Mouse (Mus musculus): Measurements from ENCODE around the gene Tcl1.
"Not testable (repeated sequence)": the region's sequence is repeated elsewhere in the genome, so short reads cannot be mapped to it uniquely, and the experiment has no call there.

Tcl1 gene

DNA sequence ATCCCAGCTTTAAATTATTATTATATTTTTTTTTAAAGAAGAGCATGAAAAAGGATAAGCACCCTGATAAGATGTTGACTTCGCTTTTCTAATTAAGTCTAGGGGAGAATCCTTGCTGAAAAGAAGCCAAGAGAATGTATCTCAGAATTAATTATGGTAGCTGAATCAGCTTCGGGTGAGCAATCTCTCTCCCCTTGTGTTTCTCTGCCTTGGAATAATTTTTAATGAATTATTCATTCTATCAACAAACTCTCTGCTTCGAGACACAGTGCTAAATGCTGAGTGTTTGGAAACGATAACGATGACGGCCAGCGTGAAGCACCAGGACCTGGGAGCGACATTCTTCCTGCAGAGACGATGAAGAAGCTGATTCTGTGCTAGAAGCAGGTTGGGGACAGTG, 16.5 kb upstream of the Tcl1 start:
- H3K4me3 ChIP-seq (replicated peaks; ENCODE audit: low read length): no peak overlapping the region
- TF ChIP-seq NANOG (IDR thresholded peaks at IDR 0.05; ENCODE audit: borderline replicate concordance, low read length): no peak
- no peak for TF ChIP-seq POU5F1 (IDR thresholded peaks at IDR 0.05; ENCODE audit: borderline replicate concordance, low read length)
- no peak for TF ChIP-seq CTCF (conservative IDR thresholded peaks at IDR 0.05; ENCODE audit: low read length)
- no peaks in the 10 kb centered on the region for H3K27me3 ChIP-seq (ENCODE audit: insufficient read depth, low read length)
- H3K36me3 ChIP-seq (ENCODE audit: insufficient read depth, low read length): no peaks in the 10 kb centered on the region
- peaks cover 14% of the 10 kb centered on the region; the same call in 1 of the 2 replicates for H3K4me1 ChIP-seq (replicated peaks; ENCODE audit: low read depth, low read length)
- peaks cover 5% of the 10 kb centered on the region for H3K9me3 ChIP-seq (ENCODE audit: low read length)

DNA sequence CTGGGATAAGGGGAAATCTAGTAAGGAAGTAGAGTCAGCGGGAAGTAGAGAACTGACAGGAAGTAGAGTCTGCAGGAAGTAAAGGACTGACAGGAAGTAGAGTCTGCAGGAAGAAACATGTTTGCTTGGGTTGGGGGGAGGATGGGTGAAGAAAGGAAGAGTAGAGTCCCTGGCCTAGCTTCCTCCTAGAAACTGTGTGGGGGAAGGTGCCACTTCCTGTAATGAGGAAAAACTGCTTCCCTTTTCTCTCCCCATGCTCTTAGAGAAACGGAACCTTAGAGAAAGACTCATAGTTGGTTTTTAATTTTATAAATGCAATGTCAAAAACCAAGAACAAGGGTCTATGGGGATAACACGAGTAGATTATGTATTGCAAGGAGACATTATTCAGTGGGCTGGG, 12.5 kb upstream of the Tcl1 start:
- Histone ChIP-seq H3K36me3 (ENCODE audit: insufficient read depth, low read length) (no peaks in the 10 kb centered on the region), H3K27me3 (ENCODE audit: insufficient read depth, low read length) (no peaks in the 10 kb centered on the region), H3K4me3 (replicated peaks; ENCODE audit: low read length) (no peak overlapping the region), H3K4me1 (replicated peaks; ENCODE audit: low read depth, low read length) (peaks cover 17% of the 10 kb centered on the region; the same call in 1 of the 2 replicates), H3K9me3 (ENCODE audit: low read length) (peaks cover 14% of the 10 kb centered on the region)
- no peak for TF ChIP-seq CTCF (conservative IDR thresholded peaks at IDR 0.05; ENCODE audit: low read length)
- TF ChIP-seq POU5F1 (IDR thresholded peaks at IDR 0.05; ENCODE audit: borderline replicate concordance, low read length): no peak
- no peak for TF ChIP-seq NANOG (IDR thresholded peaks at IDR 0.05; ENCODE audit: borderline replicate concordance, low read length)

DNA sequence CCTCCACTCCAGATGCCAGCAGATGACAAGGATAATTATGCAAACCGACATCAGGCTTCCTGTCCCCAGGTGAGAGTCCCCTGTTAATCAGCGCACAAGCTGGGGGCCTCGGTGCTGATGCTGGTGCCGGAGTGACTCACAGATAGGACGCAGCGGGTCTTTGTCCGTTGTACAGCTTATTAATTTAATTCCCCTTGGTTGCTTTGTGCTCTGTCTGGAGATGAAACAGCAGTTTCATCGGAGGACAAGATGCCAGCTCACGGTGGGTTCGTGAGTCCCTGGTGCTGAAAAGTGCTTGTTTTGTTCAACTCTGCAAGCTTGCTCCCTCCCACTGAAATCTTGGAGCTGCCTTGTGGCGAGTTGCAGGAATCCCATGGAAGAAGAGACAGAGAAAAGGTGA, 11.8 kb upstream of the Tcl1 start:
- TF ChIP-seq POU5F1 (IDR thresholded peaks at IDR 0.05; ENCODE audit: borderline replicate concordance, low read length): no peak
- TF ChIP-seq CTCF (conservative IDR thresholded peaks at IDR 0.05; ENCODE audit: low read length): no peak
- no peak for TF ChIP-seq NANOG (IDR thresholded peaks at IDR 0.05; ENCODE audit: borderline replicate concordance, low read length)
- Histone ChIP-seq H3K27me3 (ENCODE audit: insufficient read depth, low read length) (no peaks in the 10 kb centered on the region), H3K9me3 (ENCODE audit: low read length) (peaks cover 11% of the 10 kb centered on the region), H3K36me3 (ENCODE audit: insufficient read depth, low read length) (no peaks in the 10 kb centered on the region), H3K4me3 (replicated peaks; ENCODE audit: low read length) (no peak overlapping the region), H3K4me1 (replicated peaks; ENCODE audit: low read depth, low read length) (peaks cover 17% of the 10 kb centered on the region; the same call in 1 of the 2 replicates)

DNA sequence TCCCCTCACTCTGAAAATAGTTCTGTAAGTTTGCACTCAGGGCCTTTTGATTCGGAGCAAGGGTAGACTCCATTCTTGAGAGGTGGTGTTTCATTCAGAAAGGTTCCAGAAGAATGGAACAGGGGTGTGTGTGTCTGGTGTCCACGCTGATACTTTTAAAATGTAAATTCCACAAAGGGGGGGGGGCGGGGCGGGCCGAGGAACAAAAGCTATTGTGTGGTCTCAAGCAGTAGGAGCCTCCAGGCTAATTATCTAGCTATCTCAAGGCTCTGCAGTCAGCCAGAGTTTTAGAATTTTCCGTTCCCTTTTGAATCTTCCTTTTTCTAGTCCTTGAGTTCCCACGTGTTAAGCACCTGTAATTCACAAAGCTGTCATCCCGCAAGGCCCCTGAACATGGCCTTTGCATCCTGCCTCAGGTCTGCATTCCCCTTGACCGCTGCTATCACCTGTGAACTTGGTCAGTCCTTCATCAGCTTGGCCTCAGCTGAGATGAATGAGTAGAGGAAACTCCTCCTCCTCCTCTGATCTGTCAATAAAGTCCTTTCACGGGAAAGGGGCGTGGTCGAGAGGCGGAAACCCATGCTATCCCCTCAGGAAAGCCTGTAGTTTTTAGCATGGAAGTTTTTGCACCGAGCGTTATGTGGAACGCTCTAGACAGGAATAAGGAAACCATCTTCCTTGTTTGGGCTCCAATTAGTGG, 2.2 kb upstream of the Tcl1 start:
- TF ChIP-seq CTCF (conservative IDR thresholded peaks at IDR 0.05; ENCODE audit: low read length) (no peak), NANOG (IDR thresholded peaks at IDR 0.05; ENCODE audit: borderline replicate concordance, low read length) (peak; percentile 28; the same call in 1 of the 2 replicates), POU5F1 (IDR thresholded peaks at IDR 0.05; ENCODE audit: borderline replicate concordance, low read length) (no peak)
- Histone ChIP-seq H3K4me3 (replicated peaks; ENCODE audit: low read length) (peak overlapping the region; percentile 61), H3K9me3 (ENCODE audit: low read length) (no peaks in the 10 kb centered on the region), H3K36me3 (ENCODE audit: insufficient read depth, low read length) (no peaks in the 10 kb centered on the region), H3K27me3 (ENCODE audit: insufficient read depth, low read length) (no peaks in the 10 kb centered on the region), H3K4me1 (replicated peaks; ENCODE audit: low read depth, low read length) (peaks cover 66% of the 10 kb centered on the region)

DNA sequence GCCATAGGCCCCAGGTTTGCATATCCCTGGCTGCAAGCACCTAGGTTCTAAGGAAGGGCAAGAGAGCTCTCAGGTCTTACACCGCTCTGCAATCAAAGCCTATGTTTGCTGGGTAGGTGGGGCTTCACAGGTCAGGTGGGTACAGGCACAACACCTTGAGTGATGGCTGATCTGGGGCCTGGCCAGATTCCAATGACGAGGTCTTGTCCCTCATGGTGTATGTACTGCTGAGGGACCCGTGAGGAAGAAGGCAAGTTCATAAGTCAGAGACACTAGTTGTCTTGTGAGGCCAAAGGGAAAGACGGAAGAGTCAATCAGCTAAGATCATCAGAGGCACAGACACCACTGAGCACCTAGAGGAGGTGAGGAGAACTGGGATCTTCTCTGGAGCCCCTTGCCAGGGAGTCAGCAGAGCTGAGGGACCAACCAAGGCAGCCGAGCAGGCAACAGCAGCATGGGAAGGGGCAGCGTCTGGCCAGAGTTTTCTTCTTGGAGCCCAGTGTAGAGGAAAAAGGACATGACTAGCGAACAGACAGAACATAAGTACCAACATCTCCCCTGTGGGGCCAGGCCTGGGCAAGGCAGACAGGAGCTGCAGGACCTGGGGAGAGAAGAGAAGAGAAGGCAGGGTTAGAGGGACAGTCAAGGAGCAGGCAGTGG, 5.4 kb downstream of the Tcl1 start:
- H3K4me3 ChIP-seq (replicated peaks; ENCODE audit: low read length): no peak overlapping the region
- TF ChIP-seq CTCF (conservative IDR thresholded peaks at IDR 0.05; ENCODE audit: low read length) (no peak), POU5F1 (IDR thresholded peaks at IDR 0.05; ENCODE audit: borderline replicate concordance, low read length) (no peak), NANOG (IDR thresholded peaks at IDR 0.05; ENCODE audit: borderline replicate concordance, low read length) (no peak)
- H3K27me3 ChIP-seq (ENCODE audit: insufficient read depth, low read length): no peaks in the 10 kb centered on the region
- H3K4me1 ChIP-seq (replicated peaks; ENCODE audit: low read depth, low read length): peaks cover 49% of the 10 kb centered on the region
- 0 out of 2 replicates have a peak, but pooled peaks cover 5% of the 10 kb centered on the region for H3K9me3 ChIP-seq (ENCODE audit: low read length)
- peaks cover 47% of the 10 kb centered on the region for H3K36me3 ChIP-seq (ENCODE audit: insufficient read depth, low read length)

DNA sequence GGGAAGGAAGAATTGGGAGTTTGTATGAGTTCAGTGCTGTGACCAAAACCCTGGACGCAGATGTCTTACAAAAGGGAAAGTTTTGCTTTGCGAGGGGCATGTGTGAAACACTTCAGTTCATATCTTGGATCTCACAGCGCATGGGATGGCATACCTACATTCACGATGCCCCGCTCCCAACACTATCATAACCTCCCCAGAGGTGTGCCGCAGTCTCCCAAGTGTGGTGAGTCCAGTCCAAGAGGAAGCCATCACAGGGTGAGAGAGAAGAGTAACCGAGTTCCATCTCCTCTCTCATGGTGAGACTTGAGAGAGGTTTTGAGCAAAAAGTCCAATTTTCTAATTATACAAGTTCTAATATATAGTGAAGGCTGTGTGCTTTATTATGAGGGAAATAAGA, 13.4 kb downstream of the Tcl1 start:
- TF ChIP-seq NANOG (IDR thresholded peaks at IDR 0.05; ENCODE audit: borderline replicate concordance, low read length) (no peak), CTCF (conservative IDR thresholded peaks at IDR 0.05; ENCODE audit: low read length) (no peak), POU5F1 (IDR thresholded peaks at IDR 0.05; ENCODE audit: borderline replicate concordance, low read length) (no peak)
- Histone ChIP-seq H3K36me3 (ENCODE audit: insufficient read depth, low read length) (no peaks in the 10 kb centered on the region), H3K4me3 (replicated peaks; ENCODE audit: low read length) (no peak overlapping the region), H3K4me1 (replicated peaks; ENCODE audit: low read depth, low read length) (0 out of 2 replicates have a peak, but pooled peaks cover 5% of the 10 kb centered on the region), H3K27me3 (ENCODE audit: insufficient read depth, low read length) (no peaks in the 10 kb centered on the region), H3K9me3 (ENCODE audit: low read length) (no peaks in the 10 kb centered on the region)

DNA sequence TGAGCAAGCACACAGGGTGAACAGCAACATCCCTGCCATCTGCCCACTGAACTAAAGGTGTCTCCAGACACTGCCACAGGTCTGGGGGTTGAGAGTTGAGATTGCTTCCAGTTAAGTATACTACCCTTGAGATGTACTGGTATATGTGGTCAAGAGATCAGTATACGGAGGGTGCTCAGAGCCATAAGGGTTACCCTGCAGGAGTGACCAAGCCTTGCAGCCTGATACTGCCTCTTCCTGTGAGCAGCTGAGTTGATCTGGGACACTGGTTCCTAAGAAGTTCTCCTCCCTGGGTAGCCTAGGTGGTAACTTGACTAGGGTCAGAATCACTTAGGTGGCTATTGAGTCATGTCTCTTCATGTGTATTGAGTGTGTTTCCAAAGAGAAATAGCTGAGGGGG, 14.2 kb downstream of the Tcl1 start:
- Histone ChIP-seq H3K9me3 (ENCODE audit: low read length) (no peaks in the 10 kb centered on the region), H3K36me3 (ENCODE audit: insufficient read depth, low read length) (no peaks in the 10 kb centered on the region), H3K4me1 (replicated peaks; ENCODE audit: low read depth, low read length) (0 out of 2 replicates have a peak, but pooled peaks cover 5% of the 10 kb centered on the region), H3K27me3 (ENCODE audit: insufficient read depth, low read length) (no peaks in the 10 kb centered on the region), H3K4me3 (replicated peaks; ENCODE audit: low read length) (no peak overlapping the region)
- TF ChIP-seq POU5F1 (IDR thresholded peaks at IDR 0.05; ENCODE audit: borderline replicate concordance, low read length) (no peak), CTCF (conservative IDR thresholded peaks at IDR 0.05; ENCODE audit: low read length) (no peak), NANOG (IDR thresholded peaks at IDR 0.05; ENCODE audit: borderline replicate concordance, low read length) (no peak)

DNA sequence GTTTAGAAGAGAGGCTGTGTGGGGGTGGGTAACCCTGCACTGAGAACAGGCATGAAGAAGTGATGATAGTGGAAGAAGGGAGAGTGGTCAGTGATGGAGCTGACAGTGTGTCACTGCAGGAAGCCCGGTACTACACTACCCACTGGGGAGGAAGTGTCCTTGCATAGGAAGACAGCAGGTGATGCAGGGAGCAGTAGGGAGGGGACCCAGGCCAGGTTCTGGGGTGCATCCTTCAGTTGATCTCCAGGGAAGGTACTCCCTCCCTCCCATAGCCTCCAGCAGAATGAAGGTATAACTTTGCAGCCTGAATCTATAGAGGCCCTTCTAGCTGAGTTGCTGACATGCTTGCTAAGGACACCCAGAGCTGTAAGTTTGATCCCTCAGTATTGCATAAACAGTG, 15.5 kb downstream of the Tcl1 start:
- no peaks in the 10 kb centered on the region for H3K36me3 ChIP-seq (ENCODE audit: insufficient read depth, low read length)
- H3K4me1 ChIP-seq (replicated peaks; ENCODE audit: low read depth, low read length): 0 out of 2 replicates have a peak, but pooled peaks cover 3% of the 10 kb centered on the region
- TF ChIP-seq CTCF (conservative IDR thresholded peaks at IDR 0.05; ENCODE audit: low read length) (no peak), POU5F1 (IDR thresholded peaks at IDR 0.05; ENCODE audit: borderline replicate concordance, low read length) (no peak), NANOG (IDR thresholded peaks at IDR 0.05; ENCODE audit: borderline replicate concordance, low read length) (no peak)
- H3K27me3 ChIP-seq (ENCODE audit: insufficient read depth, low read length): no peaks in the 10 kb centered on the region
- H3K9me3 ChIP-seq (ENCODE audit: low read length): no peaks in the 10 kb centered on the region
- H3K4me3 ChIP-seq (replicated peaks; ENCODE audit: low read length): no peak overlapping the region

DNA sequence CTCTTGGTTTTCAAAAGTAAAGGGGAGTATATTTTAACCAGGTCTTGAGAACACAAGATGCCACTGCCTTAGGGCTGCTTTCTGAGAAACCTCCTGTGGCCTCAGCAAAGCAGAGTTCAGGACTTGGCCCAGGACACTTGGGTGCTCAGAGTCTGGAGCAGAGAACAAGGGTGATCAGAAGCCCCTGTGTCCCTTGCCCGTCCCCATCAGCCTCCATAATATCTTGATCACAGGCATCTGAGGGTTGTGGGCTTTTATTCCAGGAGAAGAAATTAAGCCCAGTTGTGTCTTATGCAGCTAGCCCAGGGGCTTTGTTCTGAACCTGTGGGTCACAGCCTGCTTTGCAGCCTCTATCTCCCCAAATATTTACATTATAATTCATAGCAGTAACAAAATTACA, 20.9 kb downstream of the Tcl1 start, which contains the start of gene Tcl1b4:
Tcl1b4 (plus strand) TSS at position 301 of the 400 bp plus-strand sequence.
- not testable (repeated sequence) for H3K4me3 ChIP-seq (replicated peaks; ENCODE audit: low read length); H3K4me1 ChIP-seq (replicated peaks; ENCODE audit: low read depth, low read length); H3K36me3 ChIP-seq (ENCODE audit: insufficient read depth, low read length); H3K27me3 ChIP-seq (ENCODE audit: insufficient read depth, low read length); H3K9me3 ChIP-seq (ENCODE audit: low read length)

DNA sequence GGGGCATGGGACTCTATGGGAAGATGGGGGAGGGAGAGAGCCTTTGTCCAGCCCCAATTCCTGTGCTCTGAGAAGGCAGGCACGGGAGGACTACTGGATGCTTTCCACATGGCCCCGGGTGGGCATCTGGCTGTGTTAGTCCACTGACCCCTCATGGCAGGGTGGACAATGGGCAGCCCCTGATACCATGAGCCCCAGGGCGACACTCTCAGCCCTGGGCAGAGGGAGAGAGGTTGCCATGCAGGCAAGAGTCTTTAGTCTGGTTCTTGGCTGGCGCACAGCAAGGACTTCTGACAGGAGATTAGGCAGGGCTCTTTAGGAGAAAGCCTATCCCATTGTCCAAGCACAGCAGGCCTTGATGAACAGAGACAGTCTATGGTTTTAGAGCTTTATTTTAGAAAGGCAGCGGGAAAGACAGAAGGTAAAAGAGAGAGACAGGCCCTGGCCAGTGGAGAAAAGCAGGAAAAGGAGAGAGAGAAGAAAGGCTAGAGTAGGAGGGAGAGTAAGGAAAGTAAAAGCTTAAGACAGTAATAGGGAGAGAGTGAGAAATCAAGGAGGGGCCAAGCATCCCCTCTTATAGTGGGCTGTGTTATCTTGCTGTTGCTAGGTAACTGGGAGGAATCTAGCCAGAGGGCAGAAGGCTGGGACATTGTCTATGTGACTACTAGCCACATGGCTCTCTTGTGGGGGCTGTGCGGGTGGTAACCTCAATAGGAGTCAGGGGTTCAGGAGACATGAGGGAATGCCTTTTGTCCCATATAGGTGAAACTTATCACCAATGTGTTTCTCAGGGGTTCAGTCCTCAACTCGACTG, 22.7 kb downstream of the Tcl1 start:
- H3K4me1 ChIP-seq (replicated peaks; ENCODE audit: low read depth, low read length); H3K9me3 ChIP-seq (ENCODE audit: low read length); H3K36me3 ChIP-seq (ENCODE audit: insufficient read depth, low read length); H3K27me3 ChIP-seq (ENCODE audit: insufficient read depth, low read length); H3K4me3 ChIP-seq (replicated peaks; ENCODE audit: low read length): not testable (repeated sequence)

DNA sequence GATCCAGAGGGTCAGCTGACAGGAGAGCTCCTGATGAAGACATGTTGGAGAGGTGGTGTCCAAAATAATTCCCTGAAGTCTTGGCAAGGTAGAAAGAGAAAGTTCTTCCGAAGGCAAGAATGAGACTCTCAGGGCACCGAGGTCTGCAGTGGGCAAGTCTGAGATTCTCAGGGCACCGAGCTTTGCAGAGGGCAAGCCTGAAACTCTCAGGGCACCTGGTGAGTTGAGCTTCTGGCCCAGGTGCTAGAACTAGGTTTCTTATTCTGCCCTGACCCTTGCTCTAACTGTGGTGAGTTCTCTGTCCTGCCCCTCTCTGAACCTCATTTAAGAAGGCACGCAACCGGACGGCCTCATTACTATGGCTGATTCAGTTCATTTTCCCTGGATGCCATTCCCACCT, 31.9 kb downstream of the Tcl1 start, which contains the start of gene Tcl1b3:
Tcl1b3 (plus strand) TSS at position 301 of the 400 bp plus-strand sequence.
- not testable (repeated sequence) for H3K36me3 ChIP-seq (ENCODE audit: insufficient read depth, low read length); H3K4me3 ChIP-seq (replicated peaks; ENCODE audit: low read length)
- peaks cover 10% of the 10 kb centered on the region for H3K9me3 ChIP-seq (ENCODE audit: low read length)

More for the DNA sequence above, 31.9 kb downstream of the Tcl1 start, which contains the start of gene Tcl1b3:
- H3K4me1 ChIP-seq (replicated peaks; ENCODE audit: low read depth, low read length); H3K27me3 ChIP-seq (ENCODE audit: insufficient read depth, low read length): not testable (repeated sequence)
